Mouse (Mus musculus): ENCODE measurements around the gene Suox.

DNA sequence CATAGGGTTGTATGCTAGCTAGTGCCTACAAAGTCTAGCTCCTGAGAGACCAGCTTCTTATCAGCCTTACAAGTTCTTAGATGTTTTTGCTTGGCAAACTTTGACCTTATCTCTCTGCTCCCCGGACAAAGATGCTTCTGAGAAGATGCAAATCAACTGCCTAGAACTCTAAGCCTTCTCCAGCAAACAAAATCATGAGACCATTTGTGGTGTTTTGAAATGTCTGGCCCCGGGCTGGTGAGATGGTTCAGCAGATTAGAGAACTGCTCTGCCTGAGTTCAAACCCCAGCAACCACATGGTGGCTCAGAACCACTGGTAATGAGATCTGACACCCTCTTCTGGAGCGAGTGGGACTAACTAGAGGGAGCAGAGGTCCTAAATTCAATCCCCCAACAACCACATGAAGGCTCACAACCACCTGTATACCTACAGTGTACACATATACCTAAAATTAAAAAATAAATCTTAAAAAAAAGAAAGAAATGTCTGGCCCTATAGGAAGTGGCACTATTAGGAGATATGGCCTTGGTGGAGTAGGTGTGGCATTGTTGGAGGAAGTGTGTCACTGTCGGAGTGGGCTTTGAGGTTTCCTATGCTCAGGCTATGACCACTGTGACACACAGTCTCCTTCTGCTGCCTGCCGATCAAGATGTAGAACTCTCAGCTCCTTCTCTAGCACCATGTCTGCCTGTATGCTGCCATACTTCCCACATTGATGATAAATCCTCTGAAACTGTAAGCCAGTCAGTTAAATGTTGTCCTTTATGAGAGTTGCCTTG is 10.2 kb downstream of the Suox start:
- no peak for TF ChIP-seq CTCF (conservative IDR thresholded peaks at IDR 0.05; ENCODE audit: low read length)
- no peak for TF ChIP-seq POU5F1 (IDR thresholded peaks at IDR 0.05; ENCODE audit: borderline replicate concordance, low read length)
